Mouse (Mus musculus): ENCODE measurements around the gene Ch25h.

DNA sequence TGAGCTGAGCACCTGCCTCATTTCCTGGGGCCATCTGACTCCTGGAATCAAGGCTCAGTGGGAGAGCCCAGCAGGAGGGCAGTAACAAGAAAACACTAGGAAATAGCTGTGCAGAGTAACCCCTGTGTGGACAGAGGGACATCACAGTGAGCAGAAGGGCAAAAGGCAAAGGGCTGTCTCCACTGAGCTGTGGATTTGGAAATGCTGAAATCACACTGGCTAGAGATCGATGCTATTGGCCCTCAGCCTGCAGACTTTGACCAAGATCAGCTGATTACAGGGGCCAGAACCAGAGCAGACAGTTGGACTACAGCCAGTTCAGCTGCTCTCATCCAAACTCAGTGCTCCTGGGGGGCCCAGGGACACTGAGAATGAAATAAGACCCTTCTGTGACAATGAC is 21.4 kb upstream of the Ch25h start:
- TF ChIP-seq ZNF384 (IDR thresholded peaks at IDR 0.05; ENCODE audit: low read depth, low read length) = no peak
- no peak for TF ChIP-seq MAFK (IDR thresholded peaks at IDR 0.05; ENCODE audit: insufficient read depth, low read depth, low read length)
- TF ChIP-seq ZC3H11A (IDR thresholded peaks at IDR 0.05; ENCODE audit: borderline replicate concordance, low read depth, low read length) = no peak
- no peak for TF ChIP-seq HCFC1 (IDR thresholded peaks at IDR 0.05; ENCODE audit: borderline replicate concordance, insufficient read depth, low read length)
